ENCODE assay signal across 9 mouse cellular contexts in genomic region chr2:164405060-164405459, GRCm38 (mm10). TPM values are rescaled to one million over a fixed set of nuclear protein-coding genes. Genes with fewer than 3 reads are reported as not detected.
DNase-seq lines count a peak whose midpoint lies in the region; ATAC-seq and TF ChIP-seq lines count a peak whose summit lies in the region.
"Had no signal": no experiment of that assay in that cellular context is flagged by ENCODE, and none has a peak within 500 bp of the region (broad histone marks: within the 10 kb centered on the region; RNA-seq: fewer than 3 reads in every experiment).

TSS of gene Matn4 (minus strand) at chr2:164405160.

- no peak for TF ChIP-seq CTCF in midbrain, postnatal 0 days (IDR thresholded peaks at IDR 0.05)

- H3K9me3 ChIP-seq in forebrain, embryonic 11.5 days (ENCODE audit: control insufficient read depth, low read length) = no peaks in the 10 kb centered on the region
- H3K9me3 ChIP-seq in midbrain, postnatal 0 days (ENCODE audit: low read length) = no peaks in the 10 kb centered on the region

- no peak within 1 kb of the TSS for H3K27ac ChIP-seq in forebrain, embryonic 11.5 days (ENCODE audit: low read depth, low read length)
- H3K27ac ChIP-seq in midbrain, postnatal 0 days (ENCODE audit: low read depth, low read length) = no peak within 1 kb of the TSS

- H3K36me3 ChIP-seq in forebrain, embryonic 11.5 days (ENCODE audit: control insufficient read depth, insufficient read depth, low read length) = no peaks in the 10 kb centered on the region
- H3K36me3 ChIP-seq in midbrain, postnatal 0 days (ENCODE audit: insufficient read depth, low read length) = no peaks in the 10 kb centered on the region

- H3K4me2 ChIP-seq in forebrain, embryonic 11.5 days (ENCODE audit: low read depth, low read length, severe bottlenecking) = peak within 1 kb of the TSS; percentile 41; the same call in 1 of the 2 replicates
- peak within 1 kb of the TSS; percentile 49 for H3K4me2 ChIP-seq in midbrain, postnatal 0 days (ENCODE audit: low read depth, low read length, poor library complexity, severe bottlenecking)

- H3K9ac ChIP-seq in forebrain, embryonic 11.5 days (ENCODE audit: low read length) = peak within 1 kb of the TSS; percentile 17; the same call in 1 of the 2 replicates
- H3K9ac ChIP-seq in midbrain, postnatal 0 days (replicated peaks; ENCODE audit: low read length, poor library complexity, severe bottlenecking) = peak within 1 kb of the TSS; percentile 39

- H3K4me3 ChIP-seq in forebrain, embryonic 11.5 days (ENCODE audit: low read depth, low read length) = peak within 1 kb of the TSS; percentile 17; the same call in 1 of the 2 replicates
- peak within 1 kb of the TSS; percentile 33 for H3K4me3 ChIP-seq in midbrain, postnatal 0 days (ENCODE audit: low read depth, low read length)
- H3K4me3 ChIP-seq: erythroblast, embryonic 14.5 days had no signal

- 7% methylated on average over 9 of the region's 9 CpGs for WGBS in forebrain, embryonic 11.5 days
- WGBS in midbrain, postnatal 0 days = 15% methylated on average over 9 of the region's 9 CpGs

- H3K27me3 ChIP-seq in forebrain, embryonic 11.5 days (ENCODE audit: control insufficient read depth, insufficient read depth, low read length) = peaks cover 90% of the 10 kb centered on the region
- H3K27me3 ChIP-seq in midbrain, postnatal 0 days (ENCODE audit: insufficient read depth, low read length) = peaks cover 87% of the 10 kb centered on the region

- no peak for ATAC-seq in forebrain, embryonic 11.5 days (replicated peaks; ENCODE audit: low FRiP score)
- no peak for ATAC-seq in midbrain, postnatal 0 days (ENCODE audit: low FRiP score)
- no peak for ATAC-seq in granulocyte monocyte progenitor cell, adult 5-6 weeks (replicated peaks; ENCODE audit: poor library complexity, severe bottlenecking)

- no peak for DNase-seq in layer of hippocampus, adult 8-10 months (ENCODE audit: low spot score in 2 of 2)
- no peak for DNase-seq in layer of hippocampus, adult 9-11 months
- DNase-seq in forebrain, embryonic 11.5 days (ENCODE audit: low spot score) = no peak
- no peak for DNase-seq in layer of hippocampus, postnatal 14 days (ENCODE audit: low spot score in 2 of 2)
- DNase-seq in midbrain, postnatal 0 days (ENCODE audit: low spot score) = no peak
- DNase-seq in ovary, postnatal 10 days (ENCODE audit: low spot score) = no peak
- no peak for DNase-seq in kidney, postnatal 14 days

- peaks cover 3% of the 10 kb centered on the region; the same call in 1 of the 2 replicates for H3K4me1 ChIP-seq in forebrain, embryonic 11.5 days (replicated peaks; ENCODE audit: control insufficient read depth, insufficient read depth, low read length)
- H3K4me1 ChIP-seq in midbrain, postnatal 0 days (ENCODE audit: insufficient read depth, low read length) = no peaks in the 10 kb centered on the region; the same call in 1 of the 2 replicates

RNA-seq across cellular contexts. Expression of gene Matn4, which starts in this region (rescaled TPM):
- 10 to 100 TPM; 11.1 to 12.6 (median 11.9) TPM for total RNA-seq in layer of hippocampus, adult 8-10 months (2022)
- not detected in 2 replicates for polyA plus RNA-seq in forebrain, embryonic 11.5 days (2014; fragmentation: Nextera tagmentation; extraction: Ambion mirVana)
- 10 to 100 TPM; 21.2 to 21.6 TPM for total RNA-seq in layer of hippocampus, postnatal 14 days (2021)
- total RNA-seq in midbrain, postnatal 0 days (2014; rRNA removed) = 1.9 and 2.0 TPM in 2 replicates
- 1.9 and 2.1 TPM in 2 replicates for polyA plus RNA-seq in midbrain, postnatal 0 days (2015; fragmentation: Nextera tagmentation; extraction: Ambion mirVana)
- not detected in 2 replicates for total RNA-seq in granulocyte monocyte progenitor cell, adult 5-6 weeks (2014; fragmentation: Nextera tagmentation)
- not detected in 2 replicates for total RNA-seq in granulocyte monocyte progenitor cell, adult 5-6 weeks (2017)
- polyA plus RNA-seq: erythroblast, embryonic 14.5 days had no signal
